Mouse (Mus musculus) thymus, adult 18-20 months (tissue): Measurements from ENCODE around the gene Ank2.

Experiments used
- DNase-seq, 2 experiments: peaks; one replicate each; pipeline ENCODE4 v3.0.0; 2022; ENCODE audit warnings: mixed read lengths in 2 of 2

The Ank2 gene

DNA sequence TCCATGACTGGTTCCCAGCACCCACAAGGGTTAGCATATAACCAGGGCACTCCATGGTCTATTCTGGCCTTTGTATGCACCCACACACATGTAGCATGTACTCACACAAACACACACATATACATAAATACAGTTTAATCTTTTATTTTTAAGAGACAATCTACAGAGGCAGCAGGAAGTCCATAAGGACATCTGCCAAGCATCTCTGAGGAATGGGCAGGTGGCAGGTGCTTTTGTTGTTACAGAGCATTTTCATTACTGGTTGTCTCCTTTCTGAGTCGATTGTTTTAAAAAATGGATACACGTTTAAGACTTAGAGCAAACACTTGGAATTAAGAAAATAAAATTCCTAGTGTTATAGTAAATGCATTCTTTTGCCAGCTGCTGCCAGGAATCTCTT lies 390.7 kb downstream of the Ank2 start:
- DNase-seq, result no peak

GRCm38 (mm10) chr3:127107281-127107680 lies 391.9 kb downstream of the Ank2 start:
- no peak for DNase-seq

DNA sequence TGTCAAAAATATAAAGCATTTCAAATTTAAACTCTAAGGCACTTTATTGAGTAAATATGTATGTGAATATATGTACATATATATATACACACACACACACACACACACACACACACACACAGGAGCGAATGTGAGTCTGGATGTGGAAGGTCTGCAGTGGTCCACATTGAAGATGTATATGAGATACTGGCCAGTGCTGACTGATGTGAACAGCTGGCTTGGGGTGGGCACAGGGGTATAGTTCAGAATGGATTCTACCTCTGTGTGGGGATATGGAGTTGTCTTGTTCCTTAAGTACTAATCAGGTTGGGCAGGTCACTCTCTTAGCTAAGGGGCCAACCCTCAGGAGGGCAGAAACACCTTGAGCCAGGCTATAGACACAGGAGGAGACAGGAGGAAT lies 397.8 kb downstream of the Ank2 start:
- no peak for DNase-seq

DNA sequence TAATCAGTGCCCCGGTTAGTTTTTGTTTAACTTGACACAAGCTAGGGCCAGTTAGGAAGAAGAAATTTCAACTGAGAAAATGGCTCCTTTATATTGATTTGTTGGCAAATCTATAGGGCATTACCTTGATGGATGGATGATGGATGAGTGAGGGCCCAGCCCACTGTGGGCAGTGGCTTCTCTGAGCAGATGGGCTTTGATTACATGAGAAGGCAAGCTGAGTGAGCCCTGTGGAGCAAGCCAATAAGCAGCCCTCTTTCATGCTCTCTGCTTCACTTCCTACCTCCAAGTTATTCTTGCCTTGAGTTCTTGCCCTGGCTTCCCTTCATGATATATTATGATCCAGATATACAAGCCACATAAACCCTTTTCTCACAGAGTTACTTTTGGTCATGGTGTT lies 401.4 kb downstream of the Ank2 start:
- no peak for DNase-seq

DNA sequence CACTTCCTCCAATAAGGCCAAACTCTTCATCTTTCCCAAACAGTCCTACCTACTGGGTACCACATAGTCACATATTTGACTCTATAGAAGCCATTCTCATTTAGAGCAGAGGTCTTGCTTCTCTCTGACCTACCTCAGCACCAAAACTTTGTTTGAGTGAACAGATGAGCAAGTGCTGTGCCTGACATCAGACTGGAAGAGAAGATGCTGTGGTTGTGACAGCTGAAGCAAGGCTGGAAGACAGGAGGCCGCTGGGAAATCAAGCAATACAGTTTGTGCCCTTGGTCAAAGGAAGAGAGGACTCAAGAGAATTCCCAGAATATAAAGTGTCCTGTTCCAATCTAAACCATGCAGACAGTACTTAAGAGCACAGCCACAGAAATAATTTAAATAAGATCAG lies 402.0 kb downstream of the Ank2 start:
- DNase-seq, result no peak

GRCm38 (mm10) chr3:127093631-127094030 lies 405.5 kb downstream of the Ank2 start:
- no peak for DNase-seq

GRCm38 (mm10) chr3:127087574-127087973 lies 411.6 kb downstream of the Ank2 start:
- DNase-seq, result no peak

DNA sequence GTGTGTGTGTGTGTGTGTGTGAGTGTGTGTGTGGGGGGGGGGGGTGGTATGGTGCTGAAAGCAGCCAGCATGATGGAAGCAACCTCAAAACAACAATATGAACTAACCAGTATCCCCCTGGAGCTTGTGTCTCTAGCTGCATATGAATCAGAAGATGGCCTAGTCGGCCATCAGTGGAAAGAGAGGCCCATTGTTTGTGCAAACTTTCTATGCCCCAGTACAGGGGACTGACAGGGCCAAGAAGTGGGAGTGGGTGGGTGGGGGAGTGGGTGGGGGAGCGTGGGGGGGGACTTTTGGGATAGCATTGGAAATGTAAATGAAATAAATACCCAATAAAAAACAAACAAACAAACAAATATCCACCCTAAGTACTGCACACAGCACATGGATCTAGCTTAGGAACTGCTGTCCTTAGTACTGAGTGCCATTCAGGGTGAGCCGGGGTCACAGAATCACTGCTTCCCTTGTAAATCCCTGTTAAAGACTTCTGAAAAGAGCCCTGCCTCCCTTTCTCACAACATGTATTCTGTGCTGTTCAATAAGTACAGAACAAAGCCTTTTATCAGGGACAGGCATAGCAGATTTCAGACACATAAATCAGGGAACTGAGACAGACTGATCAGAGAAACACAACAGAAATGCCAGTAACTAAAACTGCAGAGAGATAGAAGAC lies 412.2 kb downstream of the Ank2 start:
- no peak for DNase-seq

GRCm38 (mm10) chr3:127077369-127077768 lies 421.8 kb downstream of the Ank2 start:
- DNase-seq, result no peak

DNA sequence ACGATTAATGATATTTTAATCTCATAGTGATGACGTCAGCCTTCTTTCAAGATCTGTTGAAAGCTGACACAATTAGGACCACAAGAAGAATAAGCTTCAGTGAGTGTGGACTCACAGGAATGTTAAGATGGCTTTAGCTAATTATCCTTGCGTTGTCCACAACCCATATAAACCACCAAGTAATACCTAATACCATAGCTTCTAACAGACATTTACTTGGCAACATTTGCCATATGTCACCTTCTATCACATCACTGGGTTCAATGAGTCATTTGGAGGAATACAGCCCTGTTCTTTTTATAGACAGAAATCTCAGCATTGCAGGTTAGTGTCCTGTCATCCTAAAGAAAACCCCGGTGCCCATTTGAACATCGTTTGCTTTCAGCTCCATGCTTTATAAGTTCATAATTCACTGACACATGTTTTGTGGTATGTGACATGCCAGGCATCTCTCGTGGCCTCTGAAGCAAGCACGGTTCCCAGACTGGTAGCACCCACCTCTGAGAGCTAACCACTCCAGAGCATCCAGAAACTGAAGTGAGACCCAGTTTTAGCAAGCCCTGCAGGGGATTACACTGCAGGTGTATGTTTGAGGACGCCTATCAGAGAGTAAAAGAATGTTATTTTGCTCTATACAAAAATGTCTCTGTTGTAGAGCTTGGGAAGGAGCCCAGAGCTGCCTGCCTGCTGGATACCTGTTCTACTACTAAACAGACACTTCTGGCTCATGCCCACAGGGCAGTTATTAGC lies 423.4 kb downstream of the Ank2 start:
- DNase-seq, result no peak

DNA sequence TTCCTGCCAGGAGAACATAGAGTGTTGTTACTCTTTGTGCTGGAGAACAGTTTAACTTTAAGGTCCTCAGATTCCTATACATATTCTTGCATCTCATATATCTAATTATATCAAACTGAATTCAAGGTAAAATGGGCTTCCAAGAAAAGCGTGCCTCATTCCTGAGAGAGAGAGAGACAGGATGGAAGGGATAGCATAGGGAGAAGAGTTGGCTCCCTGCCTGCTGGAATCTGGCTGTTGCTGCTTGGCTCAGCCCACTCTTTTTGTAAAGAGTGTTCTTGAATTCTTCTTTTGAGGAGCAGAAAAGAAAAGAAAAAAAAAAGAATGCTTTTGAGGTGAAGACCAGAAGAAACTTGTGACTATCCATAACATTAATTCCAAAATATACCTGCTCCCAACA lies 427.7 kb downstream of the Ank2 start:
- DNase-seq, result no peak

- no peak for DNase-seq
Observed at GRCm38 (mm10) chr3:127063654-127064386, 435.3 kb downstream of the Ank2 start.

DNA sequence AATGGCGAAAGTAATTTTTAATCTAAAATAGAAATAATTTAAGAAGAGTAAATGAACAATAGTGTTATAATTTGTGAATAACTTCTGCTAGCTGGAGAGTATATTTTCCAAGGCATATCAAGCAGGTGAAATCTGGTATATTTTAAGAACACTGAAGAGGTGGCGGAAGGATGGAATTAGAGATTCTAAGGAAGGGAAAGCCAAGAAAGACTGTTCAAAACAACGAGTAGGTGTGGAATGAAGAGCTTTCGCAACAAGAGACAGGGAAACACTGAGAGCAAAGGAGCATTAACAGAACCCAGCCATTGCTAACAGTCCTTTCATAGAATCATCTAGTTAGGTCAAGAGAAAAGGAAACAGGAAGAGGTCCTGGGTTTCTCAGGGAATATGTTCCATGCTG lies 439.5 kb downstream of the Ank2 start:
- DNase-seq, result no peak

DNA sequence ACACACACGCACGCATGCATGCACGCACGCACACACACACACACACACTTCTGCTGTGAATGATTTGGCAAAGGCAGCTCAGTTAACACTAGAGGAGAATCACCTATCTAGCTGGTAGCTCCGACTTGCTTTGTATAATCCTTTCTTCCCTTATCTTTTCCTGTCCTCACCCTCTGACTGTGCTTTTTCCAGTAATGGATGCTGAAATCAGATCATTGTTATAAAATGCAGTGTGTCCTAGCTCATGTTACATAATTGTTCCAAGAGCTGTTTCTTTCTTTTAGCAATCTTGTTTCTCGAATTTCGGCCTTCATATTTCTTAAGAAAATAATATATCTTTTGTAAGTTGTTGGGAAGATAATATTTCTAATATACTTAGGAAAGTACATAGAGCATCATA lies 457.9 kb downstream of the Ank2 start:
- no peak for DNase-seq

- no peak for DNase-seq
Observed at GRCm38 (mm10) chr3:127038570-127038969, 460.6 kb downstream of the Ank2 start.

DNA sequence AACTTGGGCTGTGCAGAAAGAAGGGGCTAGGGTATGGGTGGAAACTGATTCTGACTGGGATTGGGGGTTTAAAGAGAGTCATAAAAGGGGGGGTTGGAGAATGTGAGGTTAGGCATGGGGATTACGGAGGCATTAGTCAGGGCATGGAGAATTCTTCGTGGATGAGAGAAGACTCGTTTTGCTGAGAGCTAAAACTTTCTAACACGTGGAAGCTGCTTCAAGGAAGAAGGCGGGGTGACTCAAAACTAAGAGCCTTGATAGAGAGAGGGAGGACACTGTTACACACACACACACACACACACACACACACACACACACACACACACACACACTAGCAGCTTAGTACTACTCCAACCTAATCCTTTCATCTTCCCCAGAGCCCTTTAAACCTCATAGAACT lies 463.0 kb downstream of the Ank2 start:
- DNase-seq, result no peak

DNA sequence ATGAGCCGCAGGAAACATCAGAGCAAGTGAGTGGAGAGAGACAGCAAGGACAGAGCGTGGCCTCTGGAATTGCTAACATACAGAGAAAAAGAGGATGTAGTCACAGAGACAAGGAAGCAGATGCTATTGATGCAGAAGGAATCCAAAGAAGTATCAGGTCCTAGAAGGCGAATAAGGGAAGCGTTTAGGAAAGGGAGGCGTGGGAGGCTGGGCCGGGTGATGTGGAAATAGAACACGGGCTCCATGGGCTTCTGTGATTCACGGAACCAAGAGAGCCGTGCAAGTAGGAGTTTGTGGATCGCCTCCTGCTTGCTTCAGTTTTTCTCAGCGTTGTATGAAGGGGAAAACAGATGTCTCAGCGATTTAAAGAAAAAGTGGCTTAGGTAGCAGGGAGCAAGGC lies 463.6 kb downstream of the Ank2 start:
- no peak for DNase-seq

DNA sequence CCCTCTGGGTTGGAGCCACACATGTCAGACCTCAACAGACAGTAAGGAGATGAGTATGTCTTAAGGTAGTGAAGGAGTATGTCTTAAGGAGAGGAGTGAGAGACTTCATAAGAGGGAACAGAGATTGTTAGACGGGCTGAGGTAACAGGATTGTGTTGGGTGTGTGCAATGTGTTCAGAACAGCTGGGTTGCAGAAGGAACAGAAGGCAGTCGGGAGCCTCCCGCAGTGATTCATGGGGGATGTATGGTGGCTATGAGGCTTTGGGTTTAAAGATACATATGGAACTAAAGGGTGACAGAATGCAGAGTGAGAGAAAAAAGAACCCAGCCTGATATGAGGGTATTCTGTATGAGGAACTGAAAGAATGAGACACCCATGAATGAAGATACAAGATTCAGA lies 464.2 kb downstream of the Ank2 start:
- DNase-seq, result no peak

DNA sequence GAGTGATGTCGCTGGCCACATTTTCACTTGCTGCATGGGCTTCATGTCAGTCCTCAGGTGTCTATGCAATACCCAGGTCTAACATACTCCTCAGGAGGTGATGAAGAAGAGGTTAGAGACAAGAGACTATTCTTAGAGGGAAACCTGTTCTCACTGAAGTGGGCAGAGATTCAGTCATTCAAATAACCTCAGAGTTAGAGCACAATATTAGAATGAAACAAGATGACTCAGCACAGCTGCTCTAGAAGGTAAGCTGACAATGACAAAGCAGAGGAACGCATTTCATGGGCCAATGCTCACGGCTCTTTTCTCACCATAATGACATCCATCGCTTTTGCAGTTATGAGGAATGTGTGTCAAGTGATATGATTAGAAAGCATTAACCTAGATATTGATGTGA lies 475.2 kb downstream of the Ank2 start:
- DNase-seq, result no peak

- DNase-seq, result no peak
Observed at GRCm38 (mm10) chr3:127020167-127020566, 479.0 kb downstream of the Ank2 start.

- no peak for DNase-seq
Observed at GRCm38 (mm10) chr3:127019728-127020127, 479.4 kb downstream of the Ank2 start.

DNA sequence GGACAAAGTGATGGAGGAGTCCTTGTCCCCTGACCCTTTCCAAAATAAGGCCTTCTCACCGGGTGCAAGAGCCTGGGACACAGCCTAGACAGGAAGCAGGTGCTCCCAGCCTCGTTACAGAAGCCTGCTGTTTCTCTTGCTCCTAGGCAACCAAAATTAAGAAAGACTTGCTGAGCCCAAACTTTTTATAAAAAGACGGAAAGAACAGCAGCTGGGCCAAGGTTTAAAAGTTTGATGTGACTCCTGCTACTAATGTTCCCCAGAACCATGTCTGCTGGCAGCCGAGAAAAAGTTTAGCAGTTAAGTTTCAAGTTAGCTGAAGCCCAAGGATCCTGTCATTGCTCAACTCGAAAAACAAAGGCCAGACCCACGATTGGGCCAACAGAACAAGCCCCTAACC lies 480.0 kb downstream of the Ank2 start:
- no peak for DNase-seq

- no peak for DNase-seq
Observed at GRCm38 (mm10) chr3:127017523-127017922, 481.6 kb downstream of the Ank2 start.

DNA sequence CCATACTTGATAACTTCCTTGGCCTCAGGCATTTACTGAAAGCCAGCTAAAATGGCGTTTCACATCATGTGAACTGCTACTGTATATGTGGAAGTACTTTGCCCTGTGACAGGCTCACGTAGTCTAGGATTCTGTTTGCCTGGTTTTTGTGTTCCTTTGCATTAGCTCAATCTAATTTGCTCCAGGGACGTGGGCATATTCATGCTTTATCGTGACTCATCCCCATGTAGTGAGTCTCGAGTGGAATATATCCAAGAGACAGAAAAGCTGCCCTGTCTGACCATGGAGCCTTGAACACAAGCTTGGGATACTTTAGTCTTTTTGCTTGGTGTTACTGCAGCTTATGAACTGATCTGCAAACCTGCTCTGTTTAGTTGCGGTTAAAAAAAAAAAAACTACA lies 483.6 kb downstream of the Ank2 start:
- DNase-seq, result no peak
